Mouse (Mus musculus) heart, adult 2 months (tissue): ENCODE results near the gene Tcea2. TPM values are rescaled to one million over a fixed set of nuclear protein-coding genes. Genes with fewer than 3 reads are reported as not detected.

Source experiments
- DNase-seq, 2 experiments: peaks; one replicate each; pipeline ENCODE4 v3.0.0; 2021
- H3K27ac ChIP-seq: fragments of 200-600 bp; 2 replicates; pipeline ENCODE4 v1.8.1; 2022
- H3K27me3 ChIP-seq: fragments of 200-500 bp; 2 replicates; pipeline ENCODE4 v1.6.1; 2012; ENCODE audit warnings: mild to moderate bottlenecking, low read length, inconsistent platforms, mixed read lengths; ENCODE audit not compliant: control insufficient read depth, insufficient read depth
- H3K36me3 ChIP-seq: fragments of 200-500 bp; 2 replicates; pipeline ENCODE4 v1.6.1; 2012; ENCODE audit warnings: low read length, inconsistent platforms; ENCODE audit not compliant: control insufficient read depth, insufficient read depth
- H3K4me1 ChIP-seq: fragments of 200-500 bp; 2 replicates; pipeline ENCODE4 v1.6.1; 2011; ENCODE audit warnings: low read length; ENCODE audit not compliant: control insufficient read depth, insufficient read depth
- H3K4me3 ChIP-seq: fragments of 200-600 bp; 2 replicates; pipeline ENCODE4 v1.8.1; 2022
- H3K79me2 ChIP-seq: fragments of 200-500 bp; replicated peaks from 2 replicates; pipeline ENCODE4 v1.6.1; 2012; ENCODE audit warnings: mild to moderate bottlenecking, inconsistent platforms, low read length, moderate library complexity, mixed read lengths; ENCODE audit not compliant: control insufficient read depth, insufficient read depth
- H3K9ac ChIP-seq: fragments of 200-500 bp; 2 replicates; pipeline ENCODE4 v1.6.1; 2012; ENCODE audit warnings: low read depth, mild to moderate bottlenecking, control low read depth, inconsistent platforms, low read length, mixed read lengths
- CTCF ChIP-seq: fragments of 200-600 bp; IDR thresholded peaks from 2 replicates; pipeline ENCODE4 v1.8.1; 2022; ENCODE audit warnings: antibody characterized with exemption, mild to moderate bottlenecking, moderate library complexity
- EP300 ChIP-seq: fragments of 200-500 bp; IDR thresholded peaks from 2 replicates; pipeline ENCODE4 v1.6.1; 2011; ENCODE audit warnings: low read depth, low read length, control low read depth; ENCODE audit not compliant: insufficient read depth
- POLR2A ChIP-seq: fragments of 200-500 bp; IDR thresholded peaks from 2 replicates; pipeline ENCODE4 v1.6.1; 2011; ENCODE audit warnings: mild to moderate bottlenecking, low read depth, low read length, control low read depth; ENCODE audit not compliant: insufficient read depth
- WGBS: fragments of 180-500 bp; shearing (Covaris S2); methylation state at CpG from one replicate; pipeline ENCODE4 v1.1.7; 2018; 5-methylcytosine and 5-hydroxymethylcytosine counted together
- intact Hi-C: fragments of 180-260 bp; cut with DNase I; formaldehyde crosslinking; loops from one replicate; pipeline ENCODE4 v1.15.1; 2025
- polyA plus RNA-seq: library from polyadenylated mRNA; depleted of rRNA; stranded (reverse); fragments of >200 nt; gene quantifications from 2 replicates; pipeline ENCODE4 v1.2.3, GENCODE M21; 2012
- total RNA-seq, 2 experiments: library from RNA; stranded (reverse); gene quantifications; 2 replicates each; pipeline ENCODE4 v1.2.3; 2021

The Tcea2 gene
- total and polyA plus RNA-seq, 3 experiments = 4.3 to 10.4 (median 6.0) TPM

GRCm38 (mm10) chr2:181646626-181647472 lies 33.3 kb upstream of the Tcea2 start:
- intact Hi-C loops = no loop called here
- Histone ChIP-seq H3K27ac (no peak overlapping the region), H3K27me3 (no peaks in the 10 kb centered on the region), H3K9ac (no peak overlapping the region), H3K79me2 (0 out of 2 replicates have a peak, but pooled peaks cover 1% of the 10 kb centered on the region), H3K36me3 (no peaks in the 10 kb centered on the region), H3K4me3 (no peak overlapping the region), H3K4me1 (no peaks in the 10 kb centered on the region)
- WGBS = 89% methylated on average over 6 of the region's 6 CpGs
- TF ChIP-seq POLR2A (no peak), CTCF (no peak), EP300 (no peak)
- DNase-seq = no peak

GRCm38 (mm10) chr2:181648926-181649325 lies 31.2 kb upstream of the Tcea2 start:
- intact Hi-C loops = no loop called here
- Histone ChIP-seq H3K36me3 (no peaks in the 10 kb centered on the region), H3K4me3 (no peak overlapping the region), H3K4me1 (no peaks in the 10 kb centered on the region), H3K27me3 (no peaks in the 10 kb centered on the region), H3K27ac (no peak overlapping the region), H3K79me2 (0 out of 2 replicates have a peak, but pooled peaks cover 1% of the 10 kb centered on the region), H3K9ac (no peak overlapping the region)
- no peak for DNase-seq
- TF ChIP-seq EP300 = no peak
- no peak for TF ChIP-seq POLR2A
- TF ChIP-seq CTCF = no peak
- 88% methylated on average over 10 of the region's 10 CpGs for WGBS

GRCm38 (mm10) chr2:181653065-181653464 lies 27.0 kb upstream of the Tcea2 start:
- Histone ChIP-seq H3K79me2 (no peaks in the 10 kb centered on the region), H3K27me3 (no peaks in the 10 kb centered on the region), H3K4me1 (no peaks in the 10 kb centered on the region), H3K36me3 (peaks cover 2% of the 10 kb centered on the region; the same call in 1 of the 2 replicates), H3K27ac (no peak overlapping the region), H3K9ac (no peak overlapping the region), H3K4me3 (no peak overlapping the region)
- no peak for DNase-seq
- intact Hi-C loops = no loop called here
- TF ChIP-seq CTCF (no peak), EP300 (no peak), POLR2A (no peak)

GRCm38 (mm10) chr2:181653523-181653922 lies 26.6 kb upstream of the Tcea2 start:
- intact Hi-C loops = no loop called here
- WGBS = 90% methylated on average over 1 of the region's 1 CpGs

GRCm38 (mm10) chr2:181656734-181657133 lies 23.4 kb upstream of the Tcea2 start, which contains the start of gene Gm29797:
Gm29797 (plus strand) TSS chr2:181657034.
- Histone ChIP-seq H3K27me3 (no peaks in the 10 kb centered on the region), H3K79me2 (no peaks in the 10 kb centered on the region), H3K36me3 (peaks cover 7% of the 10 kb centered on the region), H3K9ac (no peak within 1 kb of the TSS), H3K4me1 (peaks cover 11% of the 10 kb centered on the region), H3K4me3 (no peak within 1 kb of the TSS), H3K27ac (no peak within 1 kb of the TSS; the same call in none of the 2 replicates)
- intact Hi-C loops = loop anchor here (5.0 kb wide), 1 partner anchor 34 kb away; no protein-coding TSS in a partner anchor
- no peak for TF ChIP-seq POLR2A
- TF ChIP-seq EP300 = no peak
- TF ChIP-seq CTCF = no peak
- DNase-seq = no peak
- WGBS = 79% methylated on average over 3 of the region's 3 CpGs

More at GRCm38 (mm10) chr2:181653523-181653922, 26.6 kb upstream of the Tcea2 start:
- Histone ChIP-seq H3K9ac (no peak overlapping the region), H3K27me3 (no peaks in the 10 kb centered on the region), H3K4me3 (no peak overlapping the region), H3K36me3 (peaks cover 2% of the 10 kb centered on the region; the same call in 1 of the 2 replicates), H3K4me1 (no peaks in the 10 kb centered on the region), H3K27ac (no peak overlapping the region), H3K79me2 (no peaks in the 10 kb centered on the region)
- no peak for DNase-seq
- TF ChIP-seq EP300 (no peak), POLR2A (no peak)

GRCm38 (mm10) chr2:181657441-181657840 lies 22.7 kb upstream of the Tcea2 start:
- no peak for TF ChIP-seq EP300
- TF ChIP-seq CTCF = no peak
- TF ChIP-seq POLR2A = no peak
- 25% methylated on average over 2 of the region's 2 CpGs for WGBS
- H3K79me2 ChIP-seq = no peaks in the 10 kb centered on the region
- no peak overlapping the region for H3K4me3 ChIP-seq
- no peaks in the 10 kb centered on the region for H3K27me3 ChIP-seq
- H3K9ac ChIP-seq = no peak overlapping the region
- intact Hi-C loops = loop anchor here (5.0 kb wide), 1 partner anchor 35 kb away; no protein-coding TSS in a partner anchor
- peaks cover 14% of the 10 kb centered on the region for H3K4me1 ChIP-seq
- no peak overlapping the region; the same call in none of the 2 replicates for H3K27ac ChIP-seq
- H3K36me3 ChIP-seq = peaks cover 7% of the 10 kb centered on the region
- no peak for DNase-seq
